Mouse (Mus musculus) monocyte, adult 5-6 weeks (primary cell): ENCODE measurements around the gene Pak1ip1. TPM values are rescaled to one million over a fixed set of nuclear protein-coding genes. Genes with fewer than 3 reads are reported as not detected.

Experiments
- total RNA-seq: library from RNA; stranded (forward); fragments of 200-1000, 200-491, 200-594 nt; gene quantifications from 3 replicates; pipeline ENCODE4 v1.2.3, GENCODE M21; 2017

The Pak1ip1 gene
- total RNA-seq, 1 experiment from 2014 or later = 135 TPM

Other genes starting within 250 kb of the Pak1ip1 start
- 90.3 to 117 TPM (median 97.6 TPM) in 3 replicates for gene Gcnt2, start 141.3 kb upstream of the Pak1ip1 start, total RNA-seq
- 116 to 148 TPM (median 143 TPM) in 3 replicates for gene Tmem14c, start 15.3 kb downstream of the Pak1ip1 start, total RNA-seq
- 0.19 TPM in 1 of 3 replicates, not detected in the others for gene Mak, start 78.7 kb downstream of the Pak1ip1 start, total RNA-seq
- not detected in 3 replicates for gene Gcm2, start 110.0 kb downstream of the Pak1ip1 start, total RNA-seq
- gene Sycp2l, start 113.3 kb downstream of the Pak1ip1 start, total RNA-seq = not detected in 3 replicates
- gene Elovl2, start 219.4 kb downstream of the Pak1ip1 start, total RNA-seq = not detected in 3 replicates
- gene Smim13, start 248.8 kb downstream of the Pak1ip1 start, total RNA-seq = 5.2 to 7.7 TPM (median 5.2 TPM) in 3 replicates